Mouse (Mus musculus) MEL (cell line): Measurements from ENCODE around the gene Tpm4. TPM values are rescaled to one million over a fixed set of nuclear protein-coding genes. Genes with fewer than 3 reads are reported as not detected.

Source experiments
- DNase-seq: peaks from one replicate; pipeline ENCODE4 v3.0.0; 2011; ENCODE audit warnings: low read depth, low spot score
- H3K27ac ChIP-seq: 2 replicates; pipeline ENCODE4 v1.5.1; 2012; ENCODE audit warnings: low read depth, mild to moderate bottlenecking, control low read depth, low read length, moderate library complexity; ENCODE audit not compliant: control insufficient read depth
- H3K27me3 ChIP-seq, 2 experiments: fragments of 150-350 bp in 1 of 2; sonication (generic) in 1 of 2; 2 replicates each; pipeline ENCODE4 v1.6.1; 2012; ENCODE audit warnings: low read length in 2 of 2, mild to moderate bottlenecking in 2 of 2, improper control_type of control experiment in 1 of 2, moderate library complexity in 1 of 2; ENCODE audit not compliant: insufficient read depth in 2 of 2, control insufficient read depth in 1 of 2
- H3K36me3 ChIP-seq, 2 experiments: 2 replicates each; pipeline ENCODE4 v1.6.1; 2012 to 2014; ENCODE audit warnings: low read length in 2 of 2, improper control_type of control experiment in 1 of 2, inconsistent platforms in 1 of 2, mild to moderate bottlenecking in 1 of 2; ENCODE audit not compliant: insufficient read depth in 2 of 2, control insufficient read depth in 1 of 2
- H3K4me1 ChIP-seq, 2 experiments: fragments of 150-350 bp in 1 of 2; sonication (generic) in 1 of 2; 2 replicates each; pipeline ENCODE4 v1.6.1; 2012; ENCODE audit warnings: low read length in 2 of 2, improper control_type of control experiment in 1 of 2, mild to moderate bottlenecking in 1 of 2; ENCODE audit not compliant: insufficient read depth in 2 of 2, control insufficient read depth in 1 of 2
- H3K4me3 ChIP-seq, 2 experiments: fragments of 150-350 bp in 1 of 2; sonication (generic) in 1 of 2; 2 replicates each; pipeline ENCODE4 v1.5.1; 2012; ENCODE audit warnings: low read depth in 2 of 2, low read length in 2 of 2, mild to moderate bottlenecking in 2 of 2, moderate library complexity in 2 of 2, control low read depth in 1 of 2, improper control_type of control experiment in 1 of 2; ENCODE audit not compliant: control insufficient read depth in 1 of 2, insufficient read depth in 1 of 2
- H3K79me2 ChIP-seq: 2 replicates; pipeline ENCODE4 v1.6.1; 2012; ENCODE audit warnings: mild to moderate bottlenecking, low read length, moderate library complexity; ENCODE audit not compliant: control insufficient read depth, poor library complexity, insufficient read depth
- H3K9ac ChIP-seq: 2 replicates; pipeline ENCODE4 v1.6.1; 2012; ENCODE audit warnings: low read depth, mild to moderate bottlenecking, control low read depth, low read length, moderate library complexity; ENCODE audit not compliant: control insufficient read depth, poor library complexity, severe bottlenecking
- H3K9me3 ChIP-seq: fragments of 150-350 bp; sonication (generic); replicated peaks from 2 replicates; pipeline ENCODE4 v1.6.1; 2012; ENCODE audit warnings: mild to moderate bottlenecking, low read length, improper control_type of control experiment, moderate library complexity; ENCODE audit not compliant: insufficient read depth
- BHLHE40 ChIP-seq: IDR thresholded peaks from 2 replicates; pipeline ENCODE4 v1.6.1; 2012; ENCODE audit warnings: low read depth, mild to moderate bottlenecking, inconsistent platforms, low read length, improper control_type of control experiment, borderline replicate concordance
- CHD2 ChIP-seq: IDR thresholded peaks from 2 replicates; pipeline ENCODE4 v1.6.1; 2011; ENCODE audit warnings: low read length, improper control_type of control experiment
- CTCF ChIP-seq, 3 experiments: IDR thresholded peaks in 2 of 3; conservative IDR thresholded peaks in 1 of 3; 2 replicates each; pipeline ENCODE4 v1.5.1; 2011 to 2012; ENCODE audit warnings: low read length in 3 of 3, low read depth in 2 of 3, mild to moderate bottlenecking in 2 of 3, improper control_type of control experiment in 1 of 3, inconsistent platforms in 1 of 3, mixed read lengths in 1 of 3, moderate library complexity in 1 of 3; ENCODE audit not compliant: control insufficient read depth in 1 of 3, insufficient read depth in 1 of 3, poor library complexity in 1 of 3, severe bottlenecking in 1 of 3
- ELF1 ChIP-seq: IDR thresholded peaks from 2 replicates; pipeline ENCODE4 v1.6.1; 2014; ENCODE audit warnings: low read depth, mild to moderate bottlenecking, inconsistent platforms, low read length, improper control_type of control experiment, moderate library complexity
- EP300 ChIP-seq, 2 experiments: IDR thresholded peaks; 2 replicates each; pipeline ENCODE4 v1.6.1; 2011; ENCODE audit warnings: improper control_type of control experiment in 2 of 2, low read length in 2 of 2, low read depth in 1 of 2, mild to moderate bottlenecking in 1 of 2
- JUND ChIP-seq: IDR thresholded peaks from 2 replicates; pipeline ENCODE4 v1.6.1; 2011; ENCODE audit warnings: low read depth, mild to moderate bottlenecking, improper control_type of control experiment, low read length
- KAT2A ChIP-seq: conservative IDR thresholded peaks from 2 replicates; pipeline ENCODE4 v1.6.1; 2012; ENCODE audit warnings: low read depth, low read length, improper control_type of control experiment, inconsistent platforms
- MAFK ChIP-seq: IDR thresholded peaks from 2 replicates; pipeline ENCODE4 v1.6.1; 2011; ENCODE audit warnings: low read depth, mild to moderate bottlenecking, low read length, improper control_type of control experiment, borderline replicate concordance
- MXI1 ChIP-seq: IDR thresholded peaks from 2 replicates; pipeline ENCODE4 v1.6.1; 2011; ENCODE audit warnings: mild to moderate bottlenecking, low read depth, low read length, improper control_type of control experiment
- MYB ChIP-seq: IDR thresholded peaks from 2 replicates; pipeline ENCODE4 v1.6.1; 2011; ENCODE audit warnings: mild to moderate bottlenecking, low read depth, low read length, improper control_type of control experiment
- MYC ChIP-seq: IDR thresholded peaks from 2 replicates; pipeline ENCODE4 v1.6.1; 2011; ENCODE audit warnings: low read depth, mild to moderate bottlenecking, low read length, improper control_type of control experiment, moderate library complexity
- NELFE ChIP-seq: IDR thresholded peaks from 2 replicates; pipeline ENCODE4 v1.6.1; 2011; ENCODE audit warnings: low read depth, low read length, improper control_type of control experiment
- RCOR1 ChIP-seq: IDR thresholded peaks from 2 replicates; pipeline ENCODE4 v1.6.1; 2012; ENCODE audit warnings: low read depth, mild to moderate bottlenecking, inconsistent platforms, low read length, improper control_type of control experiment
- SIN3A ChIP-seq: IDR thresholded peaks from 2 replicates; pipeline ENCODE4 v1.6.1; 2012; ENCODE audit warnings: low read length, improper control_type of control experiment, inconsistent platforms
- TCF12 ChIP-seq: IDR thresholded peaks from 2 replicates; pipeline ENCODE4 v1.6.1; 2014; ENCODE audit warnings: low read depth, mild to moderate bottlenecking, inconsistent platforms, low read length, improper control_type of control experiment, moderate library complexity
- UBTF ChIP-seq: IDR thresholded peaks from 2 replicates; pipeline ENCODE4 v1.6.1; 2012; ENCODE audit warnings: low read depth, mild to moderate bottlenecking, inconsistent platforms, low read length, improper control_type of control experiment, moderate library complexity, borderline replicate concordance; ENCODE audit not compliant: insufficient read depth
- polyA plus RNA-seq, 2 experiments: library from polyadenylated mRNA; stranded (reverse) in 1 of 2; unstranded in 1 of 2; fragments of >175 nt in 1 of 2; fragments of >200 nt in 1 of 2; gene quantifications; 2 replicates each; pipeline versions ENCODE4 v1.2.1 to v1.2.4; 2012; ENCODE audit warnings: low replicate concordance in 2 of 2, low read depth in 1 of 2; ENCODE audit not compliant: insufficient read length in 2 of 2, insufficient read depth in 1 of 2, missing spikeins in 1 of 2
- total RNA-seq: library from RNA; depleted of rRNA; stranded (reverse); fragments of 300-350 nt; gene quantifications from 2 replicates; pipeline ENCODE4 v1.2.3, GENCODE M21; 2012

The Tpm4 gene
- total and polyA plus RNA-seq, 3 experiments: 0.12 to 0.36 TPM; not detected in 1

DNA sequence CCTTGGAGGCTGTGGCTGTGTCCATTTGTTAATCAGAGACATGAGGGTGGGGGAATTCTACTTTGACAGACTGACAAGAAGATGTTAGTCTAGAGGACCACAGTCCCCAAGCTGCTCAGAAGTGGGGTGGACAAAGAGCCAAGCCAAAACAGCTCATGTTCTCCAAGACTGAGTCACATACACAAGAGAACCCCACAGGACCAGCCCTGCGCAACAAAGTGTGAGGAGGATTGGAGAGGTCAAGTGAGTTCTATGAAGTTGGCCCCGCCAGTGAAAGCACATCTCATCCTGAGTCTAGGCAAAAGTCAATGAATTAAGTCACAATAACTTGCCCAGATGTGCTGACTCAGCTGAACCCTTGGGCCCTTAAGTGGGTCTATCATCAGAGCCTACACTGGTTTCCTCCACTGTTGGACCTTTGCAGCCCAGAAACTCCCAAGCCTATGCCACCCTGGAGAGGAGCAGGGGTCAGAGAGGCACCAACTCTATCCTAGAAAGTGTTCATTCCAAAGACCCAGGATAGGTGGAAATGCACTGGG lies 53.1 kb downstream of the Tpm4 start:
- Histone ChIP-seq H3K79me2 (no peaks in the 10 kb centered on the region), H3K27me3 (no peaks in the 10 kb centered on the region), H3K9me3 (no peaks in the 10 kb centered on the region), H3K27ac (no peak overlapping the region), H3K4me1 (peaks cover 0 to 4% of the 10 kb centered on the region in 2 experiments; a peak in 2 of 4 replicates), H3K4me3 (no peak overlapping the region), H3K9ac (no peak overlapping the region), H3K36me3 (peaks cover 0 to 3% of the 10 kb centered on the region in 2 experiments; a peak in 2 of 4 replicates)
- no peak for DNase-seq
- no peak for TF ChIP-seq RCOR1
- peak; percentile 43; the same call in 1 of the 2 replicates for TF ChIP-seq MAFK

DNA sequence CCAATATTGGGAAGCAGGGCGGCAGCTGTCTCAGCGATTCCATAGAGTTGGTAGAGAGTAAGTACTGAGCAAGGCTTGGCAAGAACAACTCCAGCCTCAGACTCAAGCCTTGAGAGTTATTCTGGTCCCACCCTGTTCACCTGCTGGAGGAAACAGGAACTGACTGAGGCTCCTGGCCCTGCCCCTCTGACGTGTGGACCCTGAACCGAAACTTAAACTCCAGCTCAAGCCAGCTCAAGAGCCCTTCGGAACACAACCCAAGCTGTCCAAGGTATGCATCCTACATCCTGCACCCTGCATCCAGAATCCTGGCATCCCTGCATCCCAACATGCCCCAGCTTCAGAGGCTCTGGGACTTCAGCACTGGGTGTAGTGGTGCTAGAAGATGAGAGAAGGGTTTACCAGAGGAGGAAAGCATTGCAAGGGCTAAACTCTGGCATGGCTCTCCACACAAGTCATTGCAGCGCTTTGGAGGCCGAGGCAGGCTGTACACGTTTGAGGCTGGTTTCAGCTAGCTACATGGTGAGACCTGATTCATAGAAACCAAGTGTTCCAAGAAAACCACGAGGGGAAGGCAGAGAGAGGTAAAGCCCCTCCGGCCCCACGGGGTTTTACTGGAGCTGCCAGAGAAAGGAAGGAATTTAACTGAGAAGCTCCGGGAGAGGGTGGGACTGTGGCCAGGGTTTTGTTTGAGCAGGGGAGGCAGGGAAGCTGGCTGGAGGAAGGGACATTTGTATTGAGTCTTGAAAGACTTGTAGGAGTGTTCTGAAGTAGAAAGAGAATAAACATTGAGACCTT lies 54.8 kb downstream of the Tpm4 start, which contains the start of gene Hsh2d:
Hsh2d (plus strand) TSS at position 222 of the 798 bp plus-strand sequence.
- no peaks in the 10 kb centered on the region for H3K36me3 ChIP-seq
- peak; percentile 28 for DNase-seq
- H3K9ac ChIP-seq: no peak within 1 kb of the TSS
- no peaks in the 10 kb centered on the region for H3K79me2 ChIP-seq
- H3K27ac ChIP-seq: no peak within 1 kb of the TSS
- H3K9me3 ChIP-seq: no peaks in the 10 kb centered on the region
- TF ChIP-seq ELF1: no peak
- TF ChIP-seq MXI1: no peak
- no peak for TF ChIP-seq CHD2
- no peak; a peak in 1 of 6 replicates for TF ChIP-seq CTCF (IDR thresholded peaks at IDR 0.05 in 2 of 3, conservative IDR thresholded peaks at IDR 0.05 in 1 of 3; ENCODE audit: control insufficient read depth in 1 of 3, insufficient read depth in 1 of 3, low read depth in 2 of 3, low read length in 3 of 3, poor library complexity in 1 of 3, severe bottlenecking in 1 of 3)
- TF ChIP-seq BHLHE40: no peak
- TF ChIP-seq MYC: no peak
- TF ChIP-seq SIN3A: no peak
- TF ChIP-seq JUND: no peak
- no peak for TF ChIP-seq TCF12
- no peak for TF ChIP-seq MYB
- TF ChIP-seq KAT2A: no peak
- TF ChIP-seq EP300 (IDR thresholded peaks at IDR 0.05; ENCODE audit: low read depth in 1 of 2, low read length in 2 of 2): no peak
- no peak for TF ChIP-seq UBTF
- TF ChIP-seq NELFE: no peak
- no peak within 1 kb of the TSS for H3K4me3 ChIP-seq
- no peaks in the 10 kb centered on the region for H3K4me1 ChIP-seq
- H3K27me3 ChIP-seq: no peaks in the 10 kb centered on the region
